Mouse (Mus musculus): ENCODE measurements around the gene Gm5935. TPM values are rescaled to one million over a fixed set of nuclear protein-coding genes. Genes with fewer than 3 reads are reported as not detected.
"Not testable (repeated sequence)": the region's sequence is repeated elsewhere in the genome, so short reads cannot be mapped to it uniquely, and the experiment has no call there.

Gm5935 gene
- total RNA-seq (2015) (not detected in 2 replicates), total RNA-seq (2017) (not detected in 2 replicates)

DNA sequence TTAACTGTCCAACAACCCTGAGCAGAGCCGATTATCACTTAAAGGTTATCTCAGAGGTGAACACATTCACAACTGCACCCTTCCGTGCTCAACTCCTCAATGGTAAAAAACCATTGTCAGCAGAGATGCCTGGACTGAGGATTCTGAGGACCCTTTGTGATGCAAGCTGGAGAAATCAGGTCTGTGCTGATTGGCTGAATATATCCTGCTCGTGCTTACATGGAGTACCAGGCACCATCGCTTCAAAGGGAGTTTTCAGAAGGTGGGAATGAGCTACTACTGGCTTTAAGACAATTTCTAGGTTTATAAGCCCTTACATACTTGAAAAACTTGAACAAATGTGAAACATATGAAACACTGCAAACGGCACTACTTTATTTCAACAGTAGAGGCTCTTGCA is at the start of gene Gm5935:
Gm5935 (minus strand) TSS at position 101 of the 400 bp plus-strand sequence.
- ATAC-seq (ENCODE audit: poor library complexity, severe bottlenecking) = not testable (repeated sequence)

Other genes with a start within 250 kb of the Gm5935 start
- not detected in 2 replicates for gene Gm4297, start 200.3 kb downstream of the Gm5935 start, total RNA-seq (2015)
- gene Gm4297, start 200.3 kb downstream of the Gm5935 start, total RNA-seq (2017) = not detected in 2 replicates